Mouse (Mus musculus) hindbrain, postnatal 0 days (tissue): ENCODE measurements at regions not wholly inside any gene's neighbourhood (a gene's known extent, or its start where the extent isn't known, plus 50 kb on each side); places are given as distances from the start of the nearest gene placed in this dataset.

Source experiments
- ATAC-seq: fragments of 200-750 bp; cut with Nextera tagmentation; 2 replicates; pipeline ENCODE4 v1.8.0; 2017; ENCODE audit warnings: mild to moderate bottlenecking, moderate TSS enrichment, moderate library complexity
- DNase-seq: peaks from one replicate; pipeline ENCODE4 v3.0.0-alpha.2; 2015; ENCODE audit warnings: low spot score
- H3K27ac ChIP-seq: fragments of 300-500 bp; sonication (generic); 2 replicates; pipeline ENCODE4 v1.5.1; 2014; ENCODE audit warnings: mild to moderate bottlenecking
- H3K27me3 ChIP-seq: fragments of 300-500 bp; sonication (generic); 2 replicates; pipeline ENCODE4 v1.6.1; 2014; ENCODE audit warnings: low read length, mixed read lengths; ENCODE audit not compliant: insufficient read depth
- H3K36me3 ChIP-seq: fragments of 300-500 bp; sonication (generic); 2 replicates; pipeline ENCODE4 v1.6.1; 2014; ENCODE audit warnings: low read length, mixed read lengths; ENCODE audit not compliant: insufficient read depth
- H3K4me1 ChIP-seq: fragments of 300-500 bp; sonication (generic); 2 replicates; pipeline ENCODE4 v1.6.1; 2014; ENCODE audit warnings: antibody characterized with exemption, low read length, mixed read lengths; ENCODE audit not compliant: insufficient read depth
- H3K4me2 ChIP-seq: fragments of 300-500 bp; sonication (generic); 2 replicates; pipeline ENCODE4 v1.6.1; 2014; ENCODE audit warnings: low read depth, mild to moderate bottlenecking, low read length, moderate library complexity, mixed read lengths
- H3K4me3 ChIP-seq: fragments of 300-500 bp; sonication (generic); 2 replicates; pipeline ENCODE4 v1.5.1; 2014; ENCODE audit warnings: low read length
- H3K9ac ChIP-seq: fragments of 300-500 bp; sonication (generic); replicated peaks from 2 replicates; pipeline ENCODE4 v1.6.1; 2014; ENCODE audit warnings: mild to moderate bottlenecking, low read length, moderate library complexity, mixed read lengths
- H3K9me3 ChIP-seq: fragments of 300-500 bp; sonication (generic); 2 replicates; pipeline ENCODE4 v1.6.1; 2016; ENCODE audit warnings: low read length, mixed read lengths
- CTCF ChIP-seq: IDR thresholded peaks from 2 replicates; pipeline ENCODE4 v1.5.1; 2016; ENCODE audit warnings: antibody characterized with exemption, control low read depth, low read depth
- WGBS: fragments of 180-500 bp; shearing (Covaris S2); extraction: QIAGEN DNeasy Blood & Tissue Kit; methylation state at CpG from one replicate; pipeline ENCODE4 v1.1.7; 2014; 5-methylcytosine and 5-hydroxymethylcytosine counted together

GRCm38 (mm10) chr4:73111311-73111710, 258.9 kb upstream of the Aldoart1 start:
- Histone ChIP-seq H3K9ac (no peak overlapping the region), H3K27me3 (no peaks in the 10 kb centered on the region), H3K4me2 (no peak overlapping the region), H3K4me1 (no peaks in the 10 kb centered on the region), H3K27ac (no peak overlapping the region), H3K4me3 (no peak overlapping the region), H3K9me3 (no peaks in the 10 kb centered on the region), H3K36me3 (no peaks in the 10 kb centered on the region)
- DNase-seq, result peak; percentile 64
- no peak for ATAC-seq
- 70% methylated on average over 2 of the region's 2 CpGs for WGBS
- TF ChIP-seq CTCF, result peak; percentile 58
